Mouse (Mus musculus) yolk sac, embryonic 10.5 days (tissue): ENCODE data around the gene Adamts10.

ENCODE experiments used
- DNase-seq: peaks from one replicate; pipeline ENCODE4 v3.0.0-alpha.2; 2017; ENCODE audit warnings: low spot score

Adamts10 gene

DNA sequence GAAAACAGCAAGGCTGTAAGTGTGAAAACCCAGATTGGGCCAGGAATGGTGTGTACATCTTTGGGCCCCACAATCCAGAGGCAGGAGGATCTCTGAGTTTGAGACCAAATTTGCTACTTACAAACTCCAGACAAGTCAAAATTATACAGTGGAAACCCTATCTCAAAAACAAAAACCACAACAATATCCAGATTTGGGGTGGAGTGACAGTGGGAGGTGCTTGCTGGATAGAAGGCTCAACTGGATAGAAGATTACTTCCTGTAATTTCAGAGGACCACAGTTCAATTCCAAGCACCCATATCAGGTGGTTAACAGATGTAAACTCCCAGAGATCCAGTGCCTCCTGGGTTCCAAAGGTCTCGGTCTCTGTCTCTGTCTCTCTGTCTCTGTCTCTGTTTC, 30.5 kb downstream of the Adamts10 start:
- DNase-seq, result no peak

DNA sequence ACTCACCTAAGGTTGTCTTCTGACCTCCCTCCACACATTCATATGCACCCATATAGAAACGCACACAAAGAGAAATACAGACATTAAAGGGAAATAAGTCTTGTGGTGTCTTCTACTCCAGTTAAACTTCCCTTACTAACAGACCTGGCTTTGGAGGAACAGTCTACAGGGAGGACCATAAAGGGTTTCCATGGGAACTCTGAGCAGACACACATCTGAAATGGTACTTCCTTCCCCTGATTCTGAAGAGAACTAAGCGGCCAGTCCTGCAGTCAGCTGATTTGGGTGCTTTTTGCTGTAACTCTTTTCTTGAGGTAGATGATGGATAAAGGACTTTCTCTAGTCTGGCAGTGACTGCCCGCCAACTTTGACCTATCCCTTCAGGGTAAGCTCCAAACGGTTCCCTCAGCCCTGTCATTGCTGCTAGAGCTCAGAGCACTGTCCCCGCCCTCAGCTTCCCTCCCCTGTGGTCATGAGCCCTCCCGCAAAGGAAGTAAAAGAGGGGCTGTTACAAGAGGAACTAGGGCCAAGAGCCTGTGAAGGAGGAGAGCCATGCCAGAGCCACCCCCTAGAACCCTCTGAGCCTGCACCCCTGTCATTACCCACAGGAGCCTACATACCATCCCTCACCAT, 31.3 kb downstream of the Adamts10 start, which contains the start of gene Myo1f:
TSS of gene Myo1f (plus strand) at position 485 of the 633 bp plus-strand sequence.
- no peak for DNase-seq

DNA sequence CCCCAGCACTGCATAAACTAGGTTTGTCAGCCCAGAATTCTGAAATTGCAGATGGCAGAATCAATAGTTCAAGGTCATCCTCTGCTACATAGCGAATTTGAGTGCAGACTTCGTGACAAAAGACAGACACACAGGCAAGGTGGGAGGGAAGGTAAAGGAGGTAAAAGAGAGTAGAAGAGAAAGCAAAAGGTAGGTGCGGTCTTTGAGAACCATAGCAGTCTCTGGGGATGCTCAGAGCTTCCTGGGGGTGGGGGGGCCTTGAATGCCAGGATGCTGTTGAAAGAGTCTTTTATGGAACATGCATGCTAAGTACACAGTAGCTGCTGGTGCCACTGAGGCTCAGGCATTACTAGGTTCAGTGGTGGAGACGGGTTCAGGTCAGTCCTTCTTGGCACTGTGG, 33.9 kb downstream of the Adamts10 start:
- no peak for DNase-seq

DNA sequence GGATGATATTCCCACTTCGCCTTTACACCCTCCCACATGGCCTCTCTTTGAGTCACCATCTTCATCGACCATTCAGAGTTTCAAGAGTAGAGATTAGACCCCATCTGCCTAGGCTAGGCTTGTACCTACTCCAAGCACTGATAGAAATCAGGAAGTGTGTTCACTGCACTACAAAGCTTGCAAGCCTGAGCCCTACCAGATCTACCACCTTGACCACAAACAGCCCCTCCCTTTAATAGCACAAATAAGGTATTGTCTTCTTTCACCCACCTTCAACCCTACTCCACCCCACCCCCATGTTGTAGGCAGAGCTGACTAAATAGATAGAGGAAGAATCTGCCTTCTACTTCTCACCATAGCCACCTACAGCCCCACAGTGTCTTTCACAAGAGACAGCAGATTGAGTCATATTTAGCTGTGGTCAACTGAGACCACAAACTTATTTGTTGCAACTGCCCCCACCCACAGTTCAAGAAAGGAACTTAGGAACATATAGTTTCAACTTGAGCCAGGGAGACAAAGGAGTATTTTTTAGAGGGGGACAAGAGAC, 39.6 kb downstream of the Adamts10 start:
- DNase-seq, result no peak

DNA sequence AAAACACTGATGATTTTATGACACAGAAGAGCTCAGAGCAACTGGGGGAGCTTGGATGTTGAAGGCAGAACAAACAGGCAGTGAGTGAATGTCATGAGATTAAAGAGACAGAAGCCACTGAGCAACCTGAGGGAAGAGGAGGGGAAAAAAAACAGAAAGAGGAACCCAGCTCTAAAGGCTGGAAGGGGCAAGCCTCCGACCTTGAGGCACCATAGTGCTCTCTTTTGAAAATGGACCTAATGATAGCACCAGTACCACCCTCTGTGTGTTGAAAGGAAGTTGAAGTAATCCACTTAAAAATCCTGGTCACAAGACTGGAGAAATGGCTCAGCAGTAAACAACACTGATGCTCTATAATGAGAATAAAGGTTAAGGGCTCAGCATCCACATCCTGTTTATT, 40.6 kb downstream of the Adamts10 start:
- DNase-seq, result no peak

DNA sequence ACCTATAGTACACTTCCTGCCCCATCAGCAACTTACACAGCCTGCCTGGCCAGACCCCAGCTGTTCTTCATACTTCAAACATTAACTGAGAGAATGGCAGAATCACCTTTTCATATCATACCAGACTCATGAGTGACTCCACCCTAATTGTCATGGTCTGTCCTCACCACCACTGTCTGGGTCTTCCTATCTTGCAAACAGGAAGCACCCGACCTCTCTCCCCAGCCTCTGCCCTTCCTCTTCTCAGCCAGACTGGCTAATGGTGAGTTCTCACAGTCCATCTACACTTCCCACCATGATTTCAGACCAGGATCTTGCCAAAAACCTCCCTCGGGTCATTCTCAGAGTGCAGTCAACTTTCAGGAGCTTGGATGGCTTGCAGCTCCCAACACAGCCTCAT, 42.2 kb downstream of the Adamts10 start:
- DNase-seq, result no peak

DNA sequence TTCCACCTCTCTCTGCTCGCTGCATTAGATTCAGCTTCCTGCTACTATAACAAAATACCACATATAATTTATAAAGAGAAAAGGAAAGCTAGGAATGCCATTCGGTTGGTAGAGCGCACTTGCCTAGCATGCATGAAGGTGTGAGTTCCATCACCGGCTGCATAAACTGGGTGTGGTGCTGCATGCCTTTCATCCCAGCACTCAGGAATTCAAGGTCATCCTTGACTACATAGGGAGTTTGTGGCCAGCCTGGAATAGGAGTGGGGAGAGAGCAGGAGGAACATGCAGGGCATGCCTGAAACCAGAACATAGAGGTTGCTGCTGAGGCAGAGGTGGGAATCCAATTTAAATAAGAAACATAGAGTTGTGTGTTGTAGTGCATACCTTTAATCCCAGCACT, 60.1 kb downstream of the Adamts10 start:
- no peak for DNase-seq

DNA sequence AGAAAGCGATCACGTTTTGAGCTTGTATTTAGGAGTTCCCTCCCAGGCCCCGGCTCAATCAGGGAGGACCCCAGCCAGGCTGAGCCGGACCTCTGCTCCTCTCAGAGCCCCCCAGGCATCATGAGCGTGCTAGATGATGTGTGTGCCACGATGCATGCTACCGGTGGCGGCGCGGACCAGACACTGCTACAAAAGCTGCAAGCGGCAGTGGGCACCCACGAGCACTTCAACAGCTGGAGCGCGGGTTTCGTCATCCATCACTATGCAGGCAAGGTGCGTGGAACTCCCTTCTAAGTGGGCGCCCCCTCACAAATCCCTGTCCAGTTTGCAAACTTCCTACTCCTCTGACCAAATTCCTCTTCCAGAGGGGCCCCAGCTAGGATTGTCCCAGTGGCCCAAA, 62.0 kb downstream of the Adamts10 start:
- DNase-seq, result no peak

DNA sequence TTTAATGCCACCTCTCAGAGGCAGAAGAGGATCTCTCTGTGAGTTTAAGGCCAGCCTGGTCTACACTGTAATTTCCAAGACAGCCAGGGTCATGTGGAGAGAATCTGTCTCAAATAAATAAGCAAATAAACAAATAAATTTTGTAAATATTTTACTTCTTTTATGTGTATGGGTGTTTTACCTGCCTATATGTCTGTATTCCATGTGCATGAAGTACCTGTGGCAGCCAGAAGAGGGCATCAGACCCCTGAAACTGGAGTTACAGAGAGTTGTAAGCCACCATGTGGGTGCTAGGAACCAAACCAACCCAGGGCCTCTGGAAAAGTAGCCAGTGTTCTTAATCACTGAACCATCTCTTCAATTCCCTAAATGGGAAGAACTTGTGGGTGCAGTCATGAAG, 73.3 kb downstream of the Adamts10 start:
- no peak for DNase-seq

DNA sequence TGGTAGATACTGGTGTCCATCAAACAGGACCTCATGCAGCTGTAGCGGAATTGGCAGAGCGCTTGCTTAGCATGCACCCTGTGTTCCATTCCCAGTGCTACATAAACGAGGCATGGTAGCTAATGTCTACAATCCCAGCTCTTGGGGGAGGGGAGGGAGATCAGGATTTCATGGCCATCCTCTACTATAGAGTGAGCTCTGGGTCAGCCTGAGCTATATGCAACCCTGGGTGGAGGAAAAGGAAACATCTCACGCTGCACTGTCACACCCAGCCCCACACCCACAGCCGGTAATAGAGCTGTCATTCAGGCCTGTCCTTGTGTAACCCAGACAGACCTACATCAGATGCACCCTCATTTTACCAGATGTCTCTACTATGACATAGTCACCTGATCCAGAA, 74.5 kb downstream of the Adamts10 start:
- no peak for DNase-seq

DNA sequence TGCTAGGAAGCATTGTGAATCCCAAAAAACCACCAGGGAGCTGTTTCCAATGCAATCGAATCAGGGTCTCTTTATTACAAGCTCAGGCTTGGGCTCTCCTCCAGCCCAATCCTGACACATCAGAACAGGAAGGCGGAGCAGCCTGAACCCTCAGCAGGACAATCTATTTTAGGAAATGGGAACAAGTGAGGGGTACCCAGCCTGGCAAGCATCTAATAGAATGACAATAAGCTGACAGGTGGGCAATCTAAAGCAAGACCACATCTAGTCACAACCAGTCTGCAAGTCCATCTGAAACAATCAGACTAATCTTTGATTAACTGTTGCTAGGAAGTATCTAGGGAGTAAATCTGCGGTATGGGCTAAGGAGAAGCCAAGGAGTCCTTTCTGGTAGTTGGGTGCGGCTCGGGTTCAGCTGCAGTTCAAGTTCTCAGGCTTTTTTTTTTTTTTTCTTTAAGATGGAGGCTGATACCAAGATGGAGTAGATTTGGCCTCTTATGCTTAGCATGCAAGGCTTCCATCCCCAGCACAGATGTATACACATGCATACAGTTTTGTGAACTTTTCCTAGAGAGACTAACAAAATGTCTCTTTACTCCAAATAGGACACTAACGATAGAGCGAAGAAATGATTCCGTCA, 76.0 kb downstream of the Adamts10 start:
- DNase-seq, result no peak

DNA sequence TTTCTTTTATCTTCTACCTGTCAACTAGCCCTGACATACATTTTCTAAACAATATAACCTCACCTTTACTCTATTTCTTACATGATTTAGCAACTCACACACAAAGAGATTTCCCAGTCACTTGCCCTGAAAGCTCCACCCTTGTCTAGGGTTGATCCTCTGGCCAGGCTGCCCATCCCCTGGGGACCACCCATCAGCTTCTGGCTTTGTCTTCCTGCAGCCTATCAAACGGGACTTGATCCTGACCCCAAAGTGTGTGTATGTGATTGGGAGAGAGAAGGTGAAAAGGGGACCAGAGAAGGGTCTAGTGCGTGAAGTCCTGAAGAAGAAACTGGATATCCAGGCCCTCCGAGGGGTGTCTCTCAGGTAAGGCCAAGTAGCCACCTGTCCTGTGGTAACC, 76.8 kb downstream of the Adamts10 start:
- no peak for DNase-seq

DNA sequence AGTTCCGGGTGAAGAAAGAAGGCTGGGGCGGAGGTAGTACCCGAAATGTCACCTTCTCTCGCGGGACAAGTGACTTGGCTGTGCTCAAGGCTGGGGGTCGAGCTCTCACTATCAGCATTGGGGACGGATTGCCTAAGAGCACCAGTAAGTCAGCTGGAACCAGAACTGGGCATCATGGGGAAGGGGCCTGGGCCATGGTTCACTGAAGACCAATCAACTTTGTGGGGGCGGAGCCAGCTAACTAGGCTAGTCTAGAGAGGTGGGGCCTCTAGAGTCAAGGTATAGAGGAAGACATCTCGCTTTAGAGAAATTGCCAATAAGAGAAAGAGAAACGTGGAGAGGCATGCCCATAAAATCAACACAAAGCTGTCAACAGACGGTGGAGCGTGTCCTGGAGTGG, 77.9 kb downstream of the Adamts10 start:
- DNase-seq, result no peak
